Mouse (Mus musculus) forebrain, postnatal 0 days (tissue): ENCODE measurements around the gene Klhl23. TPM values are rescaled to one million over a fixed set of nuclear protein-coding genes. Genes with fewer than 3 reads are reported as not detected.

ENCODE experiments used
- ATAC-seq: fragments of 200-750 bp; cut with Nextera tagmentation; 2 replicates; pipeline ENCODE4 v1.8.0; 2017; ENCODE audit warnings: mild to moderate bottlenecking, moderate library complexity
- DNase-seq: peaks from one replicate; pipeline ENCODE4 v3.0.0-alpha.2; 2015
- H3K27ac ChIP-seq: fragments of 300-500 bp; sonication (generic); 2 replicates; pipeline ENCODE4 v1.5.1; 2014; ENCODE audit warnings: low read depth, mild to moderate bottlenecking, antibody characterized with exemption, low read length, moderate library complexity, mixed read lengths
- H3K27me3 ChIP-seq: fragments of 300-500 bp; sonication (generic); 2 replicates; pipeline ENCODE4 v1.6.1; 2014; ENCODE audit warnings: mild to moderate bottlenecking, low read length, mixed read lengths; ENCODE audit not compliant: insufficient read depth
- H3K36me3 ChIP-seq: fragments of 300-500 bp; sonication (generic); 2 replicates; pipeline ENCODE4 v1.6.1; 2014; ENCODE audit warnings: mild to moderate bottlenecking, moderate library complexity; ENCODE audit not compliant: insufficient read depth
- H3K4me1 ChIP-seq: fragments of 300-500 bp; sonication (generic); 2 replicates; pipeline ENCODE4 v1.6.1; 2014; ENCODE audit warnings: antibody characterized with exemption; ENCODE audit not compliant: insufficient read depth
- H3K4me2 ChIP-seq: fragments of 300-500 bp; sonication (generic); 2 replicates; pipeline ENCODE4 v1.6.1; 2014; ENCODE audit warnings: low read depth, mild to moderate bottlenecking, moderate library complexity
- H3K4me3 ChIP-seq: fragments of 300-500 bp; sonication (generic); 2 replicates; pipeline ENCODE4 v1.5.1; 2014; ENCODE audit warnings: low read depth, low read length, mixed read lengths
- H3K9ac ChIP-seq: fragments of 300-500 bp; sonication (generic); 2 replicates; pipeline ENCODE4 v1.6.1; 2014; ENCODE audit warnings: mild to moderate bottlenecking
- H3K9me3 ChIP-seq: fragments of 300-500 bp; sonication (generic); 2 replicates; pipeline ENCODE4 v1.6.1; 2016; ENCODE audit warnings: low read length
- CTCF ChIP-seq: sonication (generic); IDR thresholded peaks from 2 replicates; pipeline ENCODE4 v1.5.1; 2016; ENCODE audit warnings: antibody characterized with exemption, control low read depth, low read depth
- WGBS: fragments of 180-500 bp; shearing (Covaris S2); extraction: QIAGEN DNeasy Blood & Tissue Kit; methylation state at CpG from one replicate; pipeline ENCODE4 v1.1.7; 2014; 5-methylcytosine and 5-hydroxymethylcytosine counted together
- polyA plus RNA-seq: library from polyadenylated mRNA; unstranded; fragments of >200 nt; fragmentation: Nextera tagmentation; extraction: Ambion mirVana; gene quantifications from 2 replicates; pipeline ENCODE4 v1.2.1, GENCODE M21; 2015
- total RNA-seq: library from RNA; depleted of rRNA; stranded (reverse); fragments of >200 nt; gene quantifications from 2 replicates; pipeline ENCODE4 v1.2.3, GENCODE M21; 2014

Klhl23 gene
- total and polyA plus RNA-seq, 2 experiments from 2014 or later, result 87.2 to 199 TPM

DNA sequence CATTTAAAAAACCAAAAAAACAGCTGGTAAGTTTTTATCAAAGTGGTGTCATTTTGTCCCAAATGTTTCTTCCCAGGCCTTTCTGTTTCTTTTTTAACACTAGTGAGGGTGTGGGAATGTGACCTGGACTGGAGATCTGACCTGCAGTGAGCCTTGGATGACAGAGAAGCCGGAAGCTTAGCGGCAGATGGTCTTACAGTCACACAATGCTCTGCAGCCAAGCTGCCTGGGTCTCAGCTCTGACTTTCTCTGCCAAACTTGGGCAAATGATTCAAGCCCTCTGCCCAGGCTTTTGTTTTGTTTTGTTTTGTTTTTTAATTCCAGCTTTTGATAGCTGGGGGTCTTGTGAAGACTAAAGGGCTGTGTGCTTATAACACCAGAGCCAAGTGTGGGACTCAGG, 4.6 kb downstream of the Klhl23 start:
- ATAC-seq (no peak), DNase-seq (peak; percentile 18)
- Histone ChIP-seq H3K4me2 (no peak overlapping the region), H3K27ac (no peak overlapping the region), H3K9ac (no peak overlapping the region), H3K4me1 (peaks cover 33% of the 10 kb centered on the region), H3K36me3 (peaks cover 34% of the 10 kb centered on the region), H3K9me3 (no peaks in the 10 kb centered on the region), H3K27me3 (no peaks in the 10 kb centered on the region), H3K4me3 (no peak overlapping the region)
- TF ChIP-seq CTCF, result no peak
- WGBS, result 38% methylated on average over 2 of the region's 2 CpGs

DNA sequence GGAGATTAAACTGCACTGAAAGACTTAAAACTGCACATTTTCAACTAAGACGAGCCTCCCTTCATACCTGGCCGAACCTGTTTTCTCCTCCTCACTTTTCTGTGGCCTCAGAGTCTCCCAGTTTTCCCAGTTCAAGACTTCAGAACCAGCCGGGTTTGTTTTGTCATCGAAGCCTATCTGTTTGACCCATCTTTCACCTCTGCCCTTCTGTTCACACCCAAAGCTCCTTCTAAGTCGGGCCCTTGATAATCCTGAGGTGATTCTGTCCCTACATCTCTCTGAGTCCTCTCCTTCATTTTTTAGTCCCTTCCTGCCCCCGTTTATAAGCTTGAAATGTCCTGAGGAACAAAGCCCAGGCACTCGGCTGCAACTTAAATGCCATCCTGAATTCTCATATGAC, 6.3 kb downstream of the Klhl23 start:
- no peak overlapping the region for H3K27ac ChIP-seq
- no peaks in the 10 kb centered on the region for H3K27me3 ChIP-seq
- no peak for TF ChIP-seq CTCF
- no peaks in the 10 kb centered on the region for H3K9me3 ChIP-seq
- H3K4me1 ChIP-seq, result peaks cover 25% of the 10 kb centered on the region
- 58% methylated on average over 7 of the region's 7 CpGs for whole genome bisulfite sequencing
- H3K9ac ChIP-seq, result no peak overlapping the region
- H3K4me2 ChIP-seq, result no peak overlapping the region
- no peak for ATAC-seq
- DNase-seq, result no peak
- H3K4me3 ChIP-seq, result no peak overlapping the region
- H3K36me3 ChIP-seq, result peaks cover 40% of the 10 kb centered on the region

DNA sequence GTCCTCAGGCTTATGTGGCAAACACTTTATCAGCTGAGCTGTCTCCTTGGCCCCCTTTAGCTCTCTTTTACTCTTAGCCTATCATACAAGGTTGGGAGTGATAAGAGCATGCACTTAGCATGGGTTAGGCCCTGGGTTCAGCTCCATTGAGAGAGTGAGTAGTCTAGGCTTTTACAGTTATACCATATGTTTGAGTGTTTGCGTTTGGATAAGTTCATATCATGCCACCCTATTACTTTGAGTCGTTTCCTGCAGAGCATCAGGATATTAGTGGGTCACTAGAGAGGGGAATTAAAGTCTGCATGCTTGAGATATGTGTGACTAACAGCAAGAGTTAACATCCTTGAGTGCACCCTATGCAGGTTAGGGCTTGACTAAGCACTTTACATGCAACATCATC, 7.9 kb downstream of the Klhl23 start:
- Histone ChIP-seq H3K4me2 (no peak overlapping the region), H3K36me3 (peaks cover 51% of the 10 kb centered on the region), H3K27me3 (no peaks in the 10 kb centered on the region), H3K9me3 (no peaks in the 10 kb centered on the region), H3K27ac (no peak overlapping the region), H3K4me3 (no peak overlapping the region), H3K9ac (no peak overlapping the region), H3K4me1 (peaks cover 15% of the 10 kb centered on the region)
- TF ChIP-seq CTCF, result no peak
- DNase-seq (no peak), ATAC-seq (no peak)
- WGBS, result 90% methylated on average over 2 of the region's 2 CpGs

DNA sequence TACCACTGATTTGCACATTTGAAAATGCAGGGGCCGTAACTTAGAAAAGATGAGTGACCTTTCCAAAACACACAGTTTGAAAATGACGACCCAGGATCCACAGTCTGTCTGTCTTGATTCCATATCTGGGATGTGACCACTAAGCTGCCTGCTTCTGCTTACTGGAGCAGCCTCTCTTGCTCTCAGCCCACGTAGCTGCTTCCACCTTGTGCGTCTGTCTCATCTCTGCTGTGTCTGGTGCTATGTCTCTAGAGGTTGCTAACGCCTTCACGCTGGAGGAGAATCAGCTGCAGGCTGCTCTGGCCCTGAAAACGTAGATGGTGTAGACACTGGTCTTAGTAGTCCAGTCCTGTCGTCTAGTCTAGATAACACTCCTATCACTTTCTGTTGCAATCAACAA, 8.4 kb downstream of the Klhl23 start:
- Histone ChIP-seq H3K4me1 (peaks cover 10% of the 10 kb centered on the region), H3K9me3 (no peaks in the 10 kb centered on the region), H3K4me2 (no peak overlapping the region), H3K27ac (no peak overlapping the region), H3K27me3 (no peaks in the 10 kb centered on the region), H3K36me3 (peaks cover 51% of the 10 kb centered on the region), H3K4me3 (no peak overlapping the region), H3K9ac (no peak overlapping the region)
- TF ChIP-seq CTCF, result no peak
- WGBS, result 90% methylated on average over 8 of the region's 8 CpGs
- DNase-seq, result no peak
- ATAC-seq, result no peak

DNA sequence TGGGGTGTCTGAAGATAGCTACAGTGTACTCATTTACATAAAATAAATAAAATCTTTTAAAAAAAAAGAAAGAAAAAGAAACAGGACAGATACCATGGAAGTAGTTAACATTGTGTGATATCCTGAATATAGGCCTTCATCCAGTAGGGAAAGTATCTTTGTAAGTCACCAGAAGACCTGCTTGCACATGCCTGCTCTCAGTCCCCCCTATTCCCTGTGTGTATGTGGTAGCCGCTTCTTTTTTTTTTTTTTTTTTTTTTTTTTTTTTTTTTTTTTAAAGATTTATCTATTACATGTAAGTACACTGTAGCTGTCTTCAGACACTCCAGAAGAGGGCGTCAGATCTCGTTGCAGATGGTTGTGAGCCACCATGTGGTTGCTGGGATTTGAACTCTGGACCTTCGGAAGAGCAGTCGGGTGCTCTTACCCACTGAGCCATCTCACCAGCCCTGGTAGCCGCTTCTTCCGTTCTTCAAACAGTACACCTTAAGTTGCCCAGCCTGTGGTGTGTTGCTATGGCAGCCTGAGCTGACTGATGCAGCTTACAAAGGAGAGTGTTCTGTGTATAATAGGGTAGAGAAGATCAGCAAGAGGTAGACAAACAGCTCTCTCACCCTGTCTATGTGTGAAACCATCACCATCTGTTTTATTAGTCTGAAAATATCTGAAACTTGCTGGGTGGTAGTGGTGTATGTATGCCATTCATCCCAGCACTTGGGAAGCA, 15.7 kb downstream of the Klhl23 start:
- no peak for TF ChIP-seq CTCF
- H3K4me2 ChIP-seq, result no peak overlapping the region
- no peaks in the 10 kb centered on the region for H3K4me1 ChIP-seq
- ATAC-seq, result peak; percentile 38
- WGBS, result 66% methylated on average over 7 of the region's 7 CpGs
- DNase-seq, result no peak
- no peak overlapping the region for H3K4me3 ChIP-seq
- H3K9ac ChIP-seq, result no peak overlapping the region
- no peak overlapping the region for H3K27ac ChIP-seq
- peaks cover 25% of the 10 kb centered on the region for H3K36me3 ChIP-seq
- H3K27me3 ChIP-seq, result no peaks in the 10 kb centered on the region
- no peaks in the 10 kb centered on the region for H3K9me3 ChIP-seq

DNA sequence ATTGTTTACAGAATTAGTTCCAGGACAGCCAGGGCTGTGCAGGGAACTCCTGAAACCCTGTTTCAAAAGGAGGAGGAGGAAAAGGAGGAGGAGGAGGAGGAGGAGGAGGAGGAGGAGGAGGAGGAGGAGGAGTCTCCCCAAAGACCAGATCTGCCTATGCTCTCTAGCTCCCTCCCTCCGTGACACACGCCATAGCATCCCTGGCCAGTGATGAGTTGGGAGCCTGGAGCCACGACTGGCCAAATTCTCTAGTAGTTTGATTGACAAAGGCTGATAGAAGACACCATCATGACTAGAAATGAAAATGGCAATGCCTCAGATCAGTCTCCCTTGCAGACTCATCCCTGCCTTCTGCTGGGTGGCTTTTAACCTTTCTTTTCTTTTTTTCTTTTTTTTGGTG, 16.3 kb downstream of the Klhl23 start:
- TF ChIP-seq CTCF, result no peak
- ATAC-seq (no peak), DNase-seq (no peak)
- H3K9ac ChIP-seq, result no peak overlapping the region
- peaks cover 22% of the 10 kb centered on the region for H3K36me3 ChIP-seq
- no peaks in the 10 kb centered on the region for H3K9me3 ChIP-seq
- no peaks in the 10 kb centered on the region for H3K27me3 ChIP-seq
- 36% methylated on average over 3 of the region's 3 CpGs for WGBS
- no peak overlapping the region for H3K4me2 ChIP-seq
- H3K4me3 ChIP-seq, result no peak overlapping the region
- H3K27ac ChIP-seq, result no peak overlapping the region
- H3K4me1 ChIP-seq, result no peaks in the 10 kb centered on the region

DNA sequence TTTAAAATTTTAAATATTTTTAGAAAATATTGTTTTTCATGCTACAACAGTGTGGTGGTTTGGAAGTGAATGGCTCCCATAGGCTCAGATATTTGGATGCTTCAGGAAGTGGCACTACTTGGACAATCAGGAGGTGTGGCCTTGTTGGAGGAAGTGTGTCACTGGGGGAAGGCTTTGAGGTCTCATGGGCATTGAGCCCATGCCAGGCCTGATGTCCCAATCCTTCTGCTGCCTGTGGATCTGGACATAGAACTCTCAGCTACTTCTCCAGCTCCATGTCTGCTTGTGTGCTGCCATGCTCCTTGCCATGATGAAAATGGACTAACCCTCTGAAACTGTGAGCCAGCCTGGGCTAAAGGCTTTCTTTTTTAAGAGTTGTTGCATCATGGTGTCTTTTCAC, 17.0 kb downstream of the Klhl23 start:
- Histone ChIP-seq H3K9me3 (no peaks in the 10 kb centered on the region), H3K36me3 (peaks cover 14% of the 10 kb centered on the region), H3K4me3 (no peak overlapping the region), H3K4me2 (no peak overlapping the region), H3K4me1 (no peaks in the 10 kb centered on the region), H3K27me3 (no peaks in the 10 kb centered on the region), H3K27ac (no peak overlapping the region), H3K9ac (no peak overlapping the region)
- ATAC-seq (no peak), DNase-seq (no peak)
- TF ChIP-seq CTCF, result no peak

DNA sequence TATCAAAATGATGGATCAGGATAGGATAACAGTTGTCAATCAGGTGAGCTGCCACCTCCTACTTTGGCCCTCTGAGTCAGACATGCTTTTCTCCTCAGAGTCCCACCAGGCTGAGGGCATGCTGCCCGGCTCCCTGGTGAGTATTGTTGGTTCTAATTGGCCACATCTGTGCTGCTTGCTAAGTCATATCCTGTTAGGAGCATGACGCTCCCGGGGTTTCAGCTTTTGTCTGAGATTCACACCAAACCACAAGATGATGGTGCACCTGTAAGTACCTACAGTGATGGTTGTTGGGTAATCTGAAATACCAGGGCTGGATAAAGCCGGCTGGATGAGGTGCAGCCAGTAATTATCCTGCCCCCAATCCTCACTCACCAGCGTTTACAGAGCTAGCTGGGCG, 18.5 kb downstream of the Klhl23 start:
- Histone ChIP-seq H3K9ac (no peak overlapping the region), H3K4me3 (no peak overlapping the region), H3K4me2 (no peak overlapping the region), H3K27ac (no peak overlapping the region), H3K36me3 (0 out of 2 replicates have a peak, but pooled peaks cover 4% of the 10 kb centered on the region), H3K4me1 (no peaks in the 10 kb centered on the region), H3K9me3 (no peaks in the 10 kb centered on the region), H3K27me3 (no peaks in the 10 kb centered on the region)
- DNase-seq, result peak; percentile 17
- TF ChIP-seq CTCF, result no peak
- peak; percentile 73 for ATAC-seq
- 13% methylated on average over 6 of the region's 6 CpGs for WGBS
